Mouse (Mus musculus) intestine, postnatal 0 days (tissue): ENCODE data around the gene Ankib1. TPM values are rescaled to one million over a fixed set of nuclear protein-coding genes. Genes with fewer than 3 reads are reported as not detected.
"Not testable (repeated sequence)": the region's sequence is repeated elsewhere in the genome, so short reads cannot be mapped to it uniquely, and the experiment has no call there.

ENCODE experiments used
- ATAC-seq: fragments of 200-750 bp; cut with Nextera tagmentation; 2 replicates; pipeline ENCODE4 v1.8.0; 2017; ENCODE audit warnings: mild to moderate bottlenecking, moderate TSS enrichment, moderate library complexity
- H3K27ac ChIP-seq: fragments of 300-500 bp; sonication (generic); 2 replicates; pipeline ENCODE4 v1.5.1; 2014; ENCODE audit warnings: mild to moderate bottlenecking, low read depth, low read length, moderate library complexity
- H3K27me3 ChIP-seq: fragments of 300-500 bp; sonication (generic); replicated peaks from 2 replicates; pipeline ENCODE4 v1.6.1; 2014; ENCODE audit warnings: low read length, mixed read lengths; ENCODE audit not compliant: control insufficient read depth, insufficient read depth
- H3K36me3 ChIP-seq: fragments of 300-500 bp; sonication (generic); 2 replicates; pipeline ENCODE4 v1.6.1; 2014; ENCODE audit warnings: mild to moderate bottlenecking, moderate library complexity; ENCODE audit not compliant: control insufficient read depth, insufficient read depth
- H3K4me1 ChIP-seq: fragments of 300-500 bp; sonication (generic); replicated peaks from 2 replicates; pipeline ENCODE4 v1.6.1; 2014; ENCODE audit warnings: antibody characterized with exemption, low read length, mixed read lengths; ENCODE audit not compliant: control insufficient read depth, insufficient read depth
- H3K4me2 ChIP-seq: fragments of 300-500 bp; sonication (generic); replicated peaks from 2 replicates; pipeline ENCODE4 v1.6.1; 2014; ENCODE audit warnings: low read depth, mild to moderate bottlenecking, moderate library complexity
- H3K4me3 ChIP-seq: fragments of 300-500 bp; sonication (generic); 2 replicates; pipeline ENCODE4 v1.5.1; 2014; ENCODE audit warnings: low read depth, low read length
- H3K9ac ChIP-seq: fragments of 300-500 bp; sonication (generic); 2 replicates; pipeline ENCODE4 v1.6.1; 2014; ENCODE audit warnings: mild to moderate bottlenecking, low read depth, low read length
- H3K9me3 ChIP-seq: fragments of 300-500 bp; sonication (generic); 2 replicates; pipeline ENCODE4 v1.6.1; 2016; ENCODE audit warnings: mixed run types; ENCODE audit not compliant: control insufficient read depth
- CTCF ChIP-seq: sonication (generic); IDR thresholded peaks from 2 replicates; pipeline ENCODE4 v1.5.1; 2016; ENCODE audit warnings: low read depth, mild to moderate bottlenecking, control low read depth, antibody characterized with exemption, moderate library complexity
- WGBS: fragments of 180-500 bp; shearing (Covaris S2); extraction: QIAGEN DNeasy Blood & Tissue Kit; methylation state at CpG from one replicate; pipeline ENCODE4 v1.1.7; 2014; 5-methylcytosine and 5-hydroxymethylcytosine counted together
- polyA plus RNA-seq: library from polyadenylated mRNA; unstranded; fragments of >200 nt; fragmentation: Nextera tagmentation; extraction: Ambion mirVana; gene quantifications from 2 replicates; pipeline ENCODE4 v1.2.1, GENCODE M21; 2015

Gene Ankib1
- polyA plus RNA-seq, 1 experiment from 2014 or later, result 5.5 TPM

DNA sequence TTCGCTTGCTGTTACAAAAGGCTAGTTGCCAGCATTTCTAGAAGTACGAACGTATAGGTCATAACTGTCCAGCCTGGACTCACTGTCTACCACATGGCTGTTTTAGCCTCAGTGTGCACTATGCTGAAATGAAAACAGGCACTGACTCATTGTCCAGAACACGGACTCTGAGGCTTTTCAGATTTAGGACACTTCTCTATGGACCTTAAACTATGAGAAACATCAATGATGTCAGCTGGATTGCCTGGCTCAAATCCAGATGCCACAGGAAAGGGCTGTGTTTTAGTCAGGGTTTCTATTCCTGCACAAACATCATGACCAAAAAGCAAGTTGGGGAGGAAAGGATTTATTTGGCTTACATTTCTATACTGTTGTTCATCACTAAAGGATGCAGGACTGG, 15.2 kb downstream of the Ankib1 start:
- 79% methylated on average over 4 of the region's 4 CpGs for WGBS
- Histone ChIP-seq H3K4me3 (no peak overlapping the region), H3K27me3 (no peaks in the 10 kb centered on the region), H3K36me3 (no peaks in the 10 kb centered on the region), H3K4me2 (no peak overlapping the region), H3K9ac (no peak overlapping the region), H3K4me1 (no peaks in the 10 kb centered on the region), H3K27ac (no peak overlapping the region), H3K9me3 (no peaks in the 10 kb centered on the region)
- ATAC-seq, result no peak
- TF ChIP-seq CTCF, result no peak

DNA sequence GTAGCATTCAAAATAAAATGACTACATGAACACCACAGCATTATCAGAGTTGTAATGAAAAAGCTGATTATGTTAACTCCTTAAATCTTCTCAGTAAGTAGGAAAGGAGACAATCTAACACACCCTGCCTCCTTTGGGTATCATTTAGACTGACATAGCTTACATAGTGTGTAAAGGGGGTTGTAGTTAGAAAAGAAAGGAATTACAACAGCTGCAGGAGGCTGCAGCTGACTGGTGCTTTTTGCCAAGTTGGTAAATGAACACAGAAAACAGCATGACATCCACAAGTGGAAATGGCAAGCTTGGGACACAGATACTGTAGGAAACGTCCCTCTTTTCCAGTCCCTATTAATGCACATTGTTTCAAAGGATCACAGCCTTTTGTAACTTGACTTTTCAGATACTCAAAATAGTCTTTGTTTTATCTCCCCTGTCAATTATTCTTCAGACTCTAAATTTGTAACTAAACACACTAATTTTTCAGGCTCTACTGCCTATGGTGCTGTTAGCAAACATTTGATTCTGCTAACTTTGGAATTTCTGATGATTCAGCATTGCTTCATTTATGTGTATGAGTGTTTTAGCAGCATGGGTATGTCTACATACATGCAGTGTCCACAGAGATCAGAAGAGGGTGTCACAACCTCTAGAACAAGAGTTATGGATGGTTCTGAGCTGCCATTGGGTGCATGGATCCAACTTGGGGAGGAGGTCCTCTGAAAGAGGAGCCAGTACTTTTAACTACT, 17.8 kb downstream of the Ankib1 start:
- Histone ChIP-seq H3K27me3 (no peaks in the 10 kb centered on the region), H3K9ac (no peak overlapping the region), H3K36me3 (no peaks in the 10 kb centered on the region), H3K4me1 (no peaks in the 10 kb centered on the region), H3K4me3 (no peak overlapping the region), H3K9me3 (no peaks in the 10 kb centered on the region), H3K27ac (no peak overlapping the region), H3K4me2 (no peak overlapping the region)
- no peak for TF ChIP-seq CTCF
- 54% methylated on average over 1 of the region's 1 CpGs for WGBS
- ATAC-seq, result no peak

DNA sequence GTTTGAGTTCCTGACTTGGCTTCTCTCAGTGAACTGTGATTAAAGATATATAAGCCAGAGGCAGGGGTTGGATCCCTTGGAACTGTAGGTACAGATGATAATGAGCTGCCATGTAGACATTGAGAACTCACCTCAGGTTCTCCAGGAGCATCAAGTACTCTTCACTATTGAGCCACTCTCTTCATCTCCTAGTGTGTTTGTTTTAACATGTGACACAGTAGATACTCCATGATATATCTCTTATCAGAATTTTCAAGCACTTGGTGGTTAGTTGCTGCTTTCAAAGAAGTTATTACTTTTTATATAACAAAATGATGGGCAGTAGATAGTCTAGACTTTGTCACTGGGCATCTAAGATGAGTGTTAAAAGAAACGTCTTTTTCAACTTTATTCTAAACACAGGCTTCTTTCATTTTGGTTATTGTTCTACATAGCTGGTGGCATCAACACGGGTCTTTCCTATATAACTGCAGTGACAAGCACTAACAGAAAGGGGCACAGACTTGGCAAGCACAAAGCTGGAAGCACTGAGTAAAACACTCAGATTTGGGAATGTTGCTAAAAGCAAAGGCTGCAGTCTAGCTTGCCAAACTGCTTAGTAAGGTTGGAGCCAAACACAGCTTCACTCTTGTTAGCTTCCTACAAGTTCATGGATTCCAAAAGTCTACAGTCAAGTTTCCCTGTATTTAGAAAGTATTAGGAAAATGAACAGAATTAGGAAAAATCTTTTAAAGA, 18.6 kb downstream of the Ankib1 start:
- TF ChIP-seq CTCF, result no peak
- Histone ChIP-seq H3K36me3 (no peaks in the 10 kb centered on the region), H3K4me3 (no peak overlapping the region), H3K4me1 (no peaks in the 10 kb centered on the region), H3K9me3 (no peaks in the 10 kb centered on the region), H3K4me2 (no peak overlapping the region), H3K9ac (no peak overlapping the region), H3K27me3 (no peaks in the 10 kb centered on the region), H3K27ac (no peak overlapping the region)
- 84% methylated on average over 2 of the region's 2 CpGs for WGBS
- ATAC-seq, result no peak

DNA sequence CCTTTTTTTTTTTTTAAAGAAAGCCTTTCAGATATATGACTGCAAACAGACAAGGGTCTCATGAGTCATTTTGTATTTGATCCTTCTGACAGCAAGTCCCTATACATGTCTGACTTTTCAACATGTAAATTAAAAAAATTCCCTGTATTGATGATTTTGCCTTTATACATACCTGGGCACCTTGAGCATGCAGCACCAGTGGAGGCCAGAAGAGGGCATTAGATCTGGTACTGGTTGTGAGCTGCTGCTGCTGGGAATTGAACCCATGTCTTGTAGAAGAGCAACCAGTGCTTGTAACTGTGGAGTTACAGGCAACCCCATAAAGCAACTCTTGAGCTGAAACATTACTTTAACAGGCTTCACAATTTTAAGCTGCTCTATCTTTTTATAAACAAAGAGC, 20.1 kb downstream of the Ankib1 start:
- Histone ChIP-seq H3K4me3 (no peak overlapping the region), H3K9ac (no peak overlapping the region), H3K36me3 (no peaks in the 10 kb centered on the region), H3K27ac (no peak overlapping the region), H3K9me3 (no peaks in the 10 kb centered on the region), H3K4me2 (no peak overlapping the region), H3K4me1 (no peaks in the 10 kb centered on the region), H3K27me3 (no peaks in the 10 kb centered on the region)
- peak; percentile 53 for TF ChIP-seq CTCF
- ATAC-seq, result no peak

DNA sequence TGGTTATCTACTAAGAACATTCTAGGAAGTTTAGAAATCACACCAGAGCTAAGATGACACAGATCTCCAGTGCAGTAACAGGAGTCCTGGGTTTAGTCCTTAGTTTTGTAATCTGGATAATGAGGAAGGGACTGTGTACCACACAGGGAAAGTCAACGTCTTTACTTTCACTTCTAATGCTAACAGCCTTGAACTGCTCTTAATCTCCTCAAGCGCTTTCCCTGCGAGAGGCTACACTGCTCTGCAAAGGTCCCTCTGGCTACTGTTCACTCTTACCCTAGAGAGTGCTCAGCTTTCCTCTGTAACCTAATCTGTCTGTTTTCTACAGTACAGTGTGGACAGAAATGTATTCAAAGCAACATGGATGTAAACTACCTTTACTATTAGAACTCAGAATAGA, 30.7 kb downstream of the Ankib1 start:
- Histone ChIP-seq H3K27me3 (no peaks in the 10 kb centered on the region), H3K27ac (no peak overlapping the region), H3K4me2 (no peak overlapping the region), H3K4me3 (no peak overlapping the region), H3K4me1 (no peaks in the 10 kb centered on the region), H3K36me3 (0 out of 2 replicates have a peak, but pooled peaks cover 4% of the 10 kb centered on the region), H3K9me3 (no peaks in the 10 kb centered on the region), H3K9ac (no peak overlapping the region)
- no peak for ATAC-seq
- WGBS, result 47% methylated on average over 3 of the region's 3 CpGs
- no peak for TF ChIP-seq CTCF

DNA sequence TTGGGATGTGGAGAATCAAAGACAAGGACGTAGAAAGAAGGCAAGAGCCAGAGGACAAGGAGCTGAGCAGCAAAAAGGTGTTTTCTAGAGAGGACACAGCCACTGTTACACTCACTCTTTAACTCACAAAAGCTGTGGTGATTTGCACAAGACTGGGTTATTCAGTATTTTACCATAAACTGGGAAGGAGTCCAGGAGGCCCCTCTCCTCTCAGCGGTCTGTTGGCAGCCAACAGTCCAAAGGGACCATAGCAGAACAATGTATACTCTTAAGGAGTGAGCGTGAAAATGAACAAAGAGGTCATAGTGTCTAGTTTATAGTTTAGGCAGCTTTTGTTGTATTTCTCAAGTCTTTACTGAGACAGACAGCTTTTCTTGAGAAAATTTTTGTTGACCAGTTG, 31.2 kb downstream of the Ankib1 start:
- H3K36me3 ChIP-seq, result peaks cover 7% of the 10 kb centered on the region; the same call in 1 of the 2 replicates
- no peak overlapping the region for H3K9ac ChIP-seq
- no peaks in the 10 kb centered on the region for H3K27me3 ChIP-seq
- H3K9me3 ChIP-seq, result no peaks in the 10 kb centered on the region
- H3K4me3 ChIP-seq, result no peak overlapping the region
- no peak overlapping the region for H3K27ac ChIP-seq
- ATAC-seq, result no peak
- 86% methylated on average over 3 of the region's 3 CpGs for WGBS
- TF ChIP-seq CTCF, result no peak
- H3K4me1 ChIP-seq, result no peaks in the 10 kb centered on the region
- no peak overlapping the region for H3K4me2 ChIP-seq

DNA sequence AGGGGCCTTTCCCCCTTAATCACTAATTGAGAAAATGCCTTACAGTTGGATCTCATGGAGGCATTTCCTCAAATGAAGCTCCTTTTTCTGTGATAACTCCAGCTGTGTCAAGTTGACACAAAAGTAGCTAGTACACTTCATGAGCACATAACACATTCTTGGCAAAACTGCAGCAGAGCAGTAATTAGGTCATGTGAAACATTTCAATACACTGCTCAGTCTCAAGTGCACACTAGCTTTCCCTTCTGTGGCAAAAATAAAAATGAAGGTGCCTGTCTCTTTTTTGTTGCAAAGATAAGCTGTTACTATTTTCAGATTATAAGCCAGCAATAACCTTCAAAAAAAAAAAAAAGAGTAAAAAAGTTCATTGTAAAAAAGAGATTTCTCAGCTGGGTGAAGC, 52.2 kb downstream of the Ankib1 start:
- not testable (repeated sequence) for H3K9me3 ChIP-seq, H3K4me1 ChIP-seq, H3K9ac ChIP-seq, H3K4me3 ChIP-seq, H3K27ac ChIP-seq, H3K4me2 ChIP-seq, H3K27me3 ChIP-seq, ATAC-seq
- peaks cover 19% of the 10 kb centered on the region for H3K36me3 ChIP-seq

DNA sequence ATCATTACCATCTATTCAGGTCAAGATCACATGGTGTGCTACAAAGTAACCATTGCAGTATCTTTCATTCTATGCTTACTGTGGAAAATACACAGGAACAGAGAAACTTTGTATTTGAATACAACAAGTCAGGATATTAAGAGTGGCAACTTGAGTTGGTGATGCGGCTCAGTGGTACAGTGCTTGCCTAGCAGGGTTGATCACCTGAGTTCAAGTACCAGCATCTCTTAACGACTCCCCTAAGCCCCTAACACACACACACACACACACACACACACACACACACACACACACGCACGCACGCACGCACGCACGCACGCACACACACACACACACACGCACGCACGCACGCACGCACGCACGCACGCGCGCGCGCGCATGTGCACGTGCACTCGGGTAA, 69.9 kb downstream of the Ankib1 start:
- H3K4me1 ChIP-seq, H3K4me3 ChIP-seq, H3K27ac ChIP-seq, H3K4me2 ChIP-seq, ATAC-seq, H3K9me3 ChIP-seq, H3K36me3 ChIP-seq, H3K9ac ChIP-seq, H3K27me3 ChIP-seq: not testable (repeated sequence)
- 76% methylated on average over 22 of the region's 24 CpGs for WGBS
